Mouse (Mus musculus) MEL-GATA-1-ER (cell line): ENCODE data around the gene Tmc3.

Experiments
- DNase-seq: peaks from one replicate; pipeline ENCODE4 v3.0.0-alpha.2; 2012; ENCODE audit warnings: low read depth; ENCODE audit errors: extremely low read depth

Tmc3 gene

DNA sequence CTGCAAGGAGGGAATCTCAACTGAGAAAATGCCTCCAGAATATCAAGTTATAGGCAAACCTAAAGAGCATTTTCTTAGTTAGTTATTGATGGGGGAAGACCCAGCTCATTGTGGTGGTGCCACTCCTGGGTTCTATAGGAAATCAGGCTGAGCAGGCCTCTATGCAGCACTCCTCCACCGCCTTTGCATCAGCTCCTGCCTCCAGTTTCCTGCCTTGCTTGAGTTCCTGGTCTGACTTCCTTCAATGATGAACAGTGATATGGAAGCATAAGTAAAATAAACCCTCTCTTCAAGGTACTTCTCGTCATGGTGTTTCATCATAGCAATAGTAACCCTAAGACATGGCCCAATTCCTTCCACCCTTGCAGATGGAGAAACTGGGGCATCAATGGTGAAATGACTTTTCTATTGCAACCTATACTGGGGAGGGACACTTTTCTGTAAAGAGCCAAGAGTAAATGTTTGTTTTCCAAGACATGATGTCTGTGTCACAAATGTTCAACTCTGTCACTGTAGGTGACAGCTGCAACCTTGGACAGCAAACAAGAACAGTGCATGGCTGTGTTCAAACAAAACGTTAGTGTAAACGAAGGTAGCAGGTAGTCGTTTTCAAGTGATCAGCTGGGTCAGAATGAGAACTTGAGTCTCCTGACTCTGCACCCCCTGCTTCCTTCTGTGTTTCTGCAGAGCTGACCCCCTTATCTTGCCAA is 83.4 kb downstream of the Tmc3 start:
- DNase-seq, result no peak

DNA sequence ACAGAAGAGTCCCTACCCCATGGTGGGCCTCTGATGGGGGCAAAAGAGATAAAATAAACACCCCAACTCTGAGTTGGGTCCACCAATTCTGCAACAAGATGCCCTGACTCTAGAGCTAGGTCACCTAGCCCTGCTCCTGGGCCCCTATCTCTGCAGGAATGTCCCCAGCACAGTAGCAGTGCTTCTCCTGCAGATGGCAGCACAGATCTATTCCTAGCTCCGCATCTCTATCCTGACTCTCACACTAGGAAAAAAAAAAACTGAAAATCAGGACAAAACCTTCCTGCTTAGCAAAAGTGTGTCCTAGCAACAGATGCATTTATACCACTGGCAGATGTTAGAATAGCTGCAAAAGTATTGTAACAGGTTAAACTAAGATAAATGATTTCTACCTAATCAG is 84.0 kb downstream of the Tmc3 start:
- DNase-seq, result no peak

DNA sequence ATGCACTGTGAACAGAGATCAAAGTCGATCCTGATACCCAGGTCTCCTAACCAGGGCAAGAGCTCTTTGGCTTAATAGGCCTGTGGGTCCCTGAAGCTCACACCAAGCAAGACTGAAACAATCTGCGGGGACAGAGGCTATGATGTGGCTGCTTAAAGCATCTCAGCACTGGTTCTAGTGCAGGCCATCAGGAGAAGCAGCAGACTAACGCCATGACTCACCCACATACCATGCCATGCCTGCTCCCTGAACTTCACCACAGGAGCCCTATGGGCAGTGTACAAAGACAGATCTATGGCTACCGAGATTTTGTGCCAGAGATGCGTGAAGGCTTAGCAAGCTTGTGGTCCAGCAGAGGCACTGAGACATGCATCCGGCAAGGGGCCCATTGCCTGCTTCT is 86.8 kb downstream of the Tmc3 start:
- no peak for DNase-seq
